Mouse (Mus musculus) kidney, adult 11 months (tissue): Measurements from ENCODE around the gene Ptprg.
"Not testable (repeated sequence)": the region's sequence is repeated elsewhere in the genome, so short reads cannot be mapped to it uniquely, and the experiment has no call there.

ENCODE experiments used
- DNase-seq: peaks from one replicate; pipeline ENCODE4 v3.0.0; 2022

Gene Ptprg

DNA sequence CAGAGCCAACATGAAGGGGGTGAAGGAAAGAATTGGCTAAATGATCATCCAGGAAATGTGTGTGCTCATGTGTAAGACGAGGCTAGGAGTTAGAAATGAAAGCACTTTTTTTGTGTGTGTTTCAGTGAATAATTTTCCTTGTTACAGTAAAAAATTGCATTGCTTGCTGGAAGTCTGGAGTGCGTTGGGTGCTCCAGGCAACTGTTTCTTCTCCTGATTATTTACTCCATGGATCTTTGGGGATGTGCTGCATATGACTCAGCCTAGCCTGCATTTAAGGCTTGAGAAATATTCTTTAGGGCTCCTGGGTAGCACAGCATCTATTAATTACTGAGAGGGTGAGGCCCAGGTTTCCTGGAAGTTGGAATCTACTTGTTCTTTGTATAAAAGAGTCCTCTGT lies 435.6 kb downstream of the Ptprg start:
- DNase-seq, result no peak

DNA sequence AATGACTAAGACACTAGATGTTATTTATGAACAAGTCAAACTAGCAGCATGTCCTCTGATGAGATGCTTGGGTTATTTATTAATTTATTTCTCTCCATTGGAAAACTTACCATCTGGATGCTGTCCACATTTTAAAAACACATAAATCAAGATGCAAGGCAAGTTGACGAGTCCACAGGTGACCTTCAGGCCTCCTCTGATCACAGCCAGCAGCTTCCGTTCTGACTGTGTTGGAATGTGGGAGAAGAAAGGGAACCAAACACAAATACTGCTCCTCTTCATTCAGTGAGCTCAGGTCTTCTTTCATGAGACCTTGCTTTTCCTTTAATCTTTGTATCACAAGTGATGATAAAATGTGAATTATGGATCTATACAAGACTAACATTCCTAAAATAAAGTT lies 437.8 kb downstream of the Ptprg start:
- DNase-seq, result no peak

DNA sequence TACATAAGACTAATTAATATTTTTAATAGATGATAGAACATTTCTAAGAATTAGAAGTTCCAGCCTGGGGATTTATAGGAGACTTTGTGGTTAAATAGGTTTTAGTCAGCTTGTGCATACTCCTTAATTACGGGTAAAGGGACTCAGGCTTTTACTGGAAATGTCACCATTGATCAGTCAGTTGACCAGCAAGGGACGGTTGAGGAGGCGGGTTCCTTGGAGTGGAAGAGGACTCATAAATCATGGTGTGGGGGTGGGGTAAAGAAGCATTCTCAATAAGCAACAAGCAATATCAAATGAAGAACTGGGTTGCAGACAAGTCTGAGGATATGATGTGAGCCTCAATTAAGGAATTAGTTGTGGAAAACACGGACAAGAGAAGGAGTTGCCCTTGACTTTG lies 438.8 kb downstream of the Ptprg start:
- no peak for DNase-seq

DNA sequence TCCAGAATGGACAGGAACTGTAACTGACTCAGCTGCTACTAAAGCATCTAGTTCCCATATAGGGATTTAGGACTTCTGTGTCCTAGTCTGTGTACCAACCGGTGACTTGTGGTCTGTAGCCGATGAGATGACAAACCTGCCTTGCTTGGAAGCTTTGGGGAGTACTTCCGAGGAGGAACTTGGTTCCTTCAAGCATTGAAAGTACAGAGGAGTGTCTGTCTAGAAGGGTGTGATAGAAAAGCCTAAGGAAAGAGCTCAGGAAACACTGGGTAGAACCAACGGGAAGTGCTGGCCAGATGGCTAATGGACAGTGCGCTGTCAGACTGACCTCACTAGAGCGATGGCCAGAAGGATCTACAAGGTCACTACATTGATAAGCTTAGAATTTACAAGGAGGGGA lies 439.2 kb downstream of the Ptprg start:
- no peak for DNase-seq

DNA sequence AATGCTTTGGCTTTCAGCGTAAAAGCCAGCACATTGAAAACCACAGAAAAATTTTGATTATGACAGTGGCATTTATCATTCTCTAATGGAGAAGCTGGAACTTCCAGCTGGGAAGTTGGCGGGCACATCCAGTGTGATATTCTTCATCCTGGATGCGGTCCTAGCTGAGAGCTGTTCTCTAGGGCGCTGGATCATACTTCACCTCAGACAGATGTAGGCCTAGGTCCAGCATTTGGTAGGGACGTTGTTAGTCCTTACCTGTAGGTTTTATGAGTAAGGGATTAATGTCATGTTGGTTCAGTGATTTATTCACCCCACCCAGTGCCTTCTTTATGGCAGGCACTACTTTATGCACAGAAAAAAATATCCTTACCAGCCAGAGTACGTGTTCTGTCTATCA lies 444.2 kb downstream of the Ptprg start:
- no peak for DNase-seq

DNA sequence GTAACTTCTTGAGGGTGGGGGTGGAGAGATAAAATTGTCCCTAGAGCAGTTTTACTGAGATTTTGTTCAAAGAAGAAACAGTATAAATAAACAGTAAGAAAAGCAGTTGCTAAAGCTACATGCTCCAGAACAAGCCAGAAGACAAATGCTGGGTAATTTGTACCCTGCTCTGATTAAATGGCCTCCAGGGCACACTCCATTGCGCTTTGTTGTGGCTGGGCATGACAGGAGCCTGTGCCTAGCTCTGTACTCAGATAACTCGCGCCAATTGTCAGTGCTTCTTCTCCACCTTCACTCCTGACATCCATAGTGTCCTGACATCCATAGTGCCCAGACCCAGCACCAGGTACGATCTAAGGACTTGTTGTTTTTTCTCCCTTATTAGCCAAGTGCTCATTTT lies 445.1 kb downstream of the Ptprg start:
- no peak for DNase-seq

DNA sequence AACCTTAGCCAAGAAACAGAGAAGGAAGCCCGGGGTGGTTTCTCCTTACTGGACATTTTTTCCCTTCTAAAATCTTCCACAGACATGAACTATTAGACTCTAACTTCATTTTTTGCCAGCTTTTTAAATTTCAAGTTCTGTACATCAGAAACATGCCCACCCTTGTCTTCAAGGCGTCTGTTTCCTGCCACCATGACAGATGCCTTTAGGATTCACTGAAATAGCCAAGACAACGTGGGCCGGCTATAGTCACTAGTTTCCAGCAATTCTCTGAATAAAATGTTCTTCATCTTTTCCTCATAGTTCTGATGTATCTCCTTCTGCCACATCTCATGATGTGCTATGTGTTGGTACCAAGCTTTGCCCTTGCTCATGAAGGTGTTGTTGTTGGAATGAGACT lies 450.7 kb downstream of the Ptprg start:
- DNase-seq, result no peak

DNA sequence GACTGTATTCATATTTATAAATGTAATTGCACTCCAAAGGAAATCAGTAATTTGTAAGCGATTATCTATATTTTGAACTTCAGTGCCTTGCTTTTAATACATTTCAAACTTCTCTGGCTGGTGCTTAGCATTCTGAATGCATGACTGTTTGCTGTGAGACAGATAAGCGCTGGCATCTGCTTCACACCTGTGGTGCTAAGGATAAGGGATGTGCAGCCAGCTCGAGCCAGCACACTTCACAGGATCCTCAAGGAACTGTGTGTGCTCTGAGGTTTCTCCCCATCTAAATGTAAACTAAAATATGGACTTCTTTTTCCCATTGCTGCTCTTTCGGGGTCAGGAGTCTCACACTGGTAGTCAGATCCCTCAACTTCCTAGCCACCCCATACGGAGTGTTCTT lies 458.4 kb downstream of the Ptprg start:
- no peak for DNase-seq

DNA sequence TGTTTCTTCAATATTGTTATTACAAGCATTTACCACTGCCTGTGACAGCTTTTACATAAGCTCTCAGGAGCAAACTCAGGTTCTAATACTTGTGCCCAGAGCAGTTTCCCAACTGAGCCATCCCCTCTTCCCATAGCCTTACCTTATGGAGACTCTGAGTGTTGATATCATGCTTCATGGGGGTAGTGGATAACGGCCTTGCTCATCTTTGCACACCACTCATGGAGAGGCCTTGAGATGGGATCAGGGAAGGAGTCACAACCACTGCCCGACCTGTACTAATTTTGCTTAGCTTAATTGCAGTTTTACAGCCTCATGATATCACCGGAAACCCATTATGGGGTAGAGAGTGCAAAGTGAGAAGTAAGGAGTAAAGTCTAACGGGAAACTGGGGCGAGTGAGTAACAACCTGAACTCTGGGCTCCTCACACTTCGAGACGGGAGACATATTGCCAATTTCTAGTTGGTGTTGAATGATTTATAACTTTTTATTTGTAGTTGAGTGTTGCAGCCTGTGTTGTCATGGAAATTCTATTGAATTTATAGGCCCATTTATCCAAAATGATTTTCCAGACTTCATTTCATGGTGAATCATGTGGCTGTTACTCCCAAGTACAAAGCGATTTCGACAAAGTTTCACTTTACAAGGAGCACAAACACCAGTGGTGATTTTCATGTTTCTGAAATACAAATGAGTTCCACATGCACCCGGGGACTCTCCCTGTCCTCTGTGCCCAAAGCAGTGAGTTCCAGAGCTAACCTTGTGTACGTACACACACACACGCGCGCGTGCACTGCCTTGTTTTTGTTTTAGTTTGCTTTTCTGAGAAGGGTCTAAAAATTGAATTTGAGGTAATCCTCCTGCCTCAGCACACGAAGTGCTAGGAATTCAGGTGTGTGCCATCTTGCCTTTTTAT lies 472.7 kb downstream of the Ptprg start:
- DNase-seq, result no peak

DNA sequence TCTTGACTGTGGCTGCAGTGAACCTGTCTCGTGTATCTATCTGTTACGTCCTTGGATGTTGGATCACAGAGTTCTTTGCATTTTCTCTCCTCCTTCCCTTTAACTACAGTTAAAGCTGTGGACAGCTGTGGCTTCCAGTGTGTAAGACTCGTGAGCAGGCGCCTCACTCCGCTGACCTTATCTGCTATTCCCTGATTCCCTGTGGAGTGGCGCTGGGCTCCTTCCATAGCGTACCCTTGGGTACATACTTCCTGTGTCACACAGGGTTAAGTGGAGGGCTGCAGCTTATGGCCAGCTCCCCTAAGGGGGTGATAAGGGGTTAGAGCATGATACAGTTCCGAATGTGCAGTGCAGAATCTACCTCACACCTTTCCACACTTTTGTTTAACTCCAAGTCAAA lies 473.9 kb downstream of the Ptprg start:
- DNase-seq, result no peak

DNA sequence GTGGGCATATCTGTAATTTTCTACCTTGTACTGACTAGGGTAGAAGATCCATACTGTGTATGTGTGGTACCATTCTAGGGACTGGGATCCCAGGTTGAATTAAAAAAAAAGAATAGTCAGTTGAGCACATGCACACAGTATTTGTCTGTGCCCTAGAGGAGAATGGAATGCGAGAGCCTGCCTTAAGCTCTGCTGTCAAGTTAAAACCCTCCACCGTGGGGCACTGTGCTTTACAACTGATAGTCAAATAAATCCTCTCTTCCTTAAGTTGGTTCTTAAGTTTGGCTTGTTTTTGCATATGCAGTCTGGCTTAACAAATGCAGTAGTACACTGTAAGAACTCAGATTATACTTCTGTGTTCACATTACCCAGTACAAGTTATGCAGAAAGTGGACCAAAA lies 476.6 kb downstream of the Ptprg start:
- DNase-seq, result no peak

DNA sequence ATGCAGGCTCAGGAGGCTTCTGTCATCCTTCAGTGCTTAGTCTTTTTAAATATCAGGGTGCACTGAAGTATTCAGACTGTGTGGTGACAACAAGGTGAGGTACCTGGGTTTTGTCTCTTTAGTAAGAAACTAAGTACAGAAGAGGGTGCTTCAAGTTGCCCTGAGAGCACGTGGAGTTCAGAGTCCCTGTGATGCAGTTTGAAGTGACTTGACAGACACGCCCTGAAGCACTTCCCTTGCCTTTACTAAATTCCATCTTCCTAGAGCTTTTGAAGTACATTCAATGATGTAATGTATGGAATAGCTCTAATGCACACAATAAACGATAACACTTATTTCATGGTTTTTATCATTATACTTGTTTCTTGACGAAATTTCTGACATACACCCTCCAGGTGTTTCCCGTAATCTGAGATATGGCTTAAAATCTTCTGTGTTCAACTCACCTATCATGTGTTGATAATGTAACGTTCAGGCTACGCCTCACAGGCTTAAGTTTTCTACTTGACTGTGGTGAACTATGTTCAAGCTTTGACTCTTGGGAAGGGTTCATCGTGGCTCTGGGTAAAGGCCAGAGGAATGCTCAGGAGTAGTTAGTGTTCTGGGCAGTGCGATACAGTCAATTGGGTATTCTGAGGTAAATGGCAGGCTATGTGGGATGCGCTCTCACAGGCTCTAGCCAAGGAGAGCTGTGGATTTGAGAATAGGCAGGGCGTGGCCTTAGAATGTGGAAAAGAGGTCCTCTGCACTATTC lies 483.4 kb downstream of the Ptprg start:
- DNase-seq, result no peak

DNA sequence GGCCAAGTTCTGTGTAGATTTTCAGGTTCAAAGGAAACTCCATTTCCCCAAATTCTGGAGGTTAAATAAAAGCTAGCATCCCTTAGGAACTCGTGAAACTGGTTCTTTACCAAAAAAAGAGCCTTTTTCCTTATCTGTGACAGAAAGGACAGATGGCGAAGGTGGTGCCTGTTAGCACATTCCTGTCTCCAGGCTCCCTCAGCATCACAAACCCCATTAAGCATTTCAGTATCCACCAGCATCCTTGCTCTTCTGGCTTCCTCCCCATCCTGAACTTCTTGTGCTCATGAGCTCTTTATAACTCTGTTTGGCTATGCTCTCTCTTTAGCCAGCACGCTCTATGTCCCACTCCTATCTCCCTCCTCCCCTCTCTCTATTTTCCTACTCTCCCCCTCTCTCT lies 486.4 kb downstream of the Ptprg start:
- DNase-seq, result no peak

DNA sequence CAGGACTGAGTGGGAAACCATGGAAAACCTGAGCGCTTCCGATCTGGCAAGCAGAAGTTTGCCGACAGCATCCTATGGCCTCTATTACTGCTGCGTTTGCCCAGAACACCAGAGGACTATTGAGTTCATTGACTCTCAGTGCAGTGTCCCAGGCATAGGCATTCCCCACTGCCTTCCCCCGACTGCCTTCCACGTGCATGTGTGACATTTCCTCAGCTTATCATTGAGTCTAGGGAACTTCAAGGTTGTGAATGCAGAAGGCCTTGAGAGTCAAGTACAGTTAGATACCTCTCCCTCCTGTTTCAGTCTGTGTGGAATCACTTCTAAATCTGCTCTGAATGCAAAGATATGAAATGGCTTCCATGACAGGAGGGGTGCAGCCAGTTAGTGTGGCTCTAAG lies 488.2 kb downstream of the Ptprg start:
- no peak for DNase-seq

DNA sequence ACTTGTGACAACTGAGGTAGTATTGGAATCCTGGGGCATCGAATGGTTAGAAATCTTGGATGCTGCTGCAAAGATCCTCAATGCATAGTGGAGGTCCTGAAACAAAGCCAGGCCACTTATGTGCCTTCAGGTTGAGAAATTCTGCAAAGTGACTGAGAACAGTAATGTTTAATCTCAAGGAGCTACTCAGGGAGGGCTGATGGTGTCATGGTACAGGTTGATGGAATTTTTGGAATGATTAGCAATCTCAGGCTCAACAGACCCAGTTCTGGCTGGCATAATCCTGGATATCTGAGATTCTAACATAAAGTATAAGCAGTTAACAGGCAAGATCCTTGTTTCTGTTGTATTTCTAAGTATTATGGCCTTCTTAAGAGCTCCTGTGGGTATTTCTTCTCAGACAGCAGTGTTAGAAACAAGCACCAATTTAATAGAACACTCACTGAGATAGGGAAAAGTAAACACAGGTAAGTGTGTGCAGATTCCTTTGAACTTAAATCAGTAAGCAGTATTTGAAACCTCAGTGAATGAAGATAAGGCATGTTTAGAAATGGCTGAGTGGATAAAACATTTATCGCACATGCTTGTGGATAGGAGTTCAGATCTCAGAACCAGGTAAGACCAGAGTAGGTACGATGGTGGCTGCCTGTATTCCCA lies 493.0 kb downstream of the Ptprg start:
- no peak for DNase-seq

DNA sequence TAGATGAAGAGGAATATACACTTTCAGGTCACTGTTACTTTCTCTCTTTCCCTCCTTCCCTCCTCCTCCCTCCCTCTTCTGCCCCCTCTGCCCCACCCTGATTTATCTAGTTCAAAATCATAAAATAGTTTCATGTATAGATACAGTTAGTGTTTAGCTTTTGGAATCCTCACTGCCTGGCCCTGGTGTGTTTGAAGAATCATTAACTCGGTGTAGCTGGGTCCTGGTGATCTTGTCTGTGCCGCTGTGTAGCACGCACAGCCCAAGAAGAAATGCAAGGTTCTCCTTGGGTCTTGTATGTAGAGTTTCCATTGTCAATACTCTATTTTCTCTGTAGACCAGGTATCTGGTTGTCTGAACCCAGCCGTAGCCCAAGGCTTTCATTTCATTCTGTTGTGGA lies 494.3 kb downstream of the Ptprg start:
- DNase-seq, result peak; percentile 17

DNA sequence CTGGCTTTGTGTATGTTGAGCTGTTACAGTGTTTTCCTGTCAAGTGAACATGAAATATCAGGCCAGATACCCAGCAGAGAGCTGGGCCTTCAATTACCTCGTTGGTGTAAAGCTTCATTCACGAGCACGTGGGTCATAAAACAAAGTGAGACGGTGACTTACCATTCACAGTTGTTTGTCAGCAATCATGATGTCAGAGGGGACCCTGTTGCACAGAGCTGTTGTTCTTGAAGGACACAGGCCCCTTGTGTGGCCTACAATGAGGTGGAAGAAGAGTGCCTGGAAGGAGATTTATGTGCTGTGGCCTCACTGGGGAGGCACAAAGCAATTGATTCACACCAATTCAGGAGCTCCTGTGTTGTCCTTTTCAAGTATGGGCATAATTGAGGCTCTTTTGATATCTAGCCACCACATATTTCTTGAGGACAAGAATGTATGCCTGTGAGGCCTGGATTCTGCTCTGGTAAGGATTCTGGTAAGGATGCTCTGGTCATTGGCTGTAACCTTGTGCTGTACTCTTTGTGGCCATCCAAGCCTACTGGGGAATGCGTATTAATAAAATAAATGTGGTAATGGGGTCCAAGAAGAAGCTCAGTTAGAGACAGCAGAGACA lies 503.7 kb downstream of the Ptprg start:
- DNase-seq, result no peak

DNA sequence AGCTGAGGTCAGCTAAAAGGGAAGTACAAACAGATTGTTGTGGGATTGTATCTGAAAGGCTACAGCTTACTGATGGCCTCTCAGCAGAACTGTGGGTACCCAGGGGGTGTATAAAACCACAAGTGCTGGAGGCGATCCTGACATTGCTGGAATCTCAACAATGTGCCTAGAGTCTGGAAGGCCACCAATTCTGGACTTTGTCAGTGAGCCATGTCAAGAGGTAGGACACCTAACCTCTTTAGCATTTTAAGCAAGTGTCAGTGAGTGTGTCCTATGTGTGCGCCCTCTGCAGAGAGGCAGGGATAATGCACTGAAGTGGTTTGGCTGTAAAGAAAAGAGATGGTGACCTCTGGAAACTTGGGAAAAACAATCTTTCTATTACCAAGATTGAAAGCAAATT lies 504.5 kb downstream of the Ptprg start:
- DNase-seq, result peak; percentile 40

DNA sequence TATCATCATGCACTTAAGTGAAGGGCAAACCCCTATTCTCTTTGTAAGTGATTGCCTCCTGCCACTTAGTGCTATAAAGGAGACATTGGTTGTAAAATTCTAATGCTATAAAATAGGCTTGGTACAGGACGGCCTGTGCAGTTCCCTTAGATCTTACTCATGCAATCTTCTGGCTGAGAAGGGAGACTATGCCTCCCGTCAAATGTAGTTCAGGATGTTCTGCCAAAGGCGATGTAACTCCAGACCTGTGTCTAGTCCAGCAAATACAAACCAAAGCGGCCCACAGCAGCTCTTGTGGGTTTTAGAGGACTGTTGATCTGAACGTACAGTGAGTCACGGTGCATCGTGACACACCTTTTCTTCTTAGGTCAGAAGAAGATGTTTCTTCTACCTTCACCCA lies 505.8 kb downstream of the Ptprg start:
- DNase-seq, result no peak

DNA sequence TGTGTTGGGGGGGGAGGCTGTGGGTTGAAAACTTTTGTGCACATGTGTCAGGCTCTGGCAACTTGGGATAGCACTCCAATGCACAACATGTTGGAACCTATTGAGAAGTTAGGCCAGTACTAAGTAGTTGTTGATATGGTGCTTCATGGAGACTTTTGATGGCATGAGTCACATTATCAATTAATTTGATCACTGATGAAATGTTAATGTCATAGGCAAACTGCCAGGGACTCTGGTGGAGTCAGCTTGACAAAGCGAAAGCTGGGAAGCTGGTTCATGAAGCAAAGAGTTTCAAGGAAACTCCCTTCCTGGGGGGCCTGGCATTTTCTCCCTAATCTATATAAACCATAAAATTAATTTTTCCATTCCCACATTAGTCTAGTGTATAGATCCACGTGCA lies 508.0 kb downstream of the Ptprg start:
- DNase-seq, result not testable (repeated sequence)

DNA sequence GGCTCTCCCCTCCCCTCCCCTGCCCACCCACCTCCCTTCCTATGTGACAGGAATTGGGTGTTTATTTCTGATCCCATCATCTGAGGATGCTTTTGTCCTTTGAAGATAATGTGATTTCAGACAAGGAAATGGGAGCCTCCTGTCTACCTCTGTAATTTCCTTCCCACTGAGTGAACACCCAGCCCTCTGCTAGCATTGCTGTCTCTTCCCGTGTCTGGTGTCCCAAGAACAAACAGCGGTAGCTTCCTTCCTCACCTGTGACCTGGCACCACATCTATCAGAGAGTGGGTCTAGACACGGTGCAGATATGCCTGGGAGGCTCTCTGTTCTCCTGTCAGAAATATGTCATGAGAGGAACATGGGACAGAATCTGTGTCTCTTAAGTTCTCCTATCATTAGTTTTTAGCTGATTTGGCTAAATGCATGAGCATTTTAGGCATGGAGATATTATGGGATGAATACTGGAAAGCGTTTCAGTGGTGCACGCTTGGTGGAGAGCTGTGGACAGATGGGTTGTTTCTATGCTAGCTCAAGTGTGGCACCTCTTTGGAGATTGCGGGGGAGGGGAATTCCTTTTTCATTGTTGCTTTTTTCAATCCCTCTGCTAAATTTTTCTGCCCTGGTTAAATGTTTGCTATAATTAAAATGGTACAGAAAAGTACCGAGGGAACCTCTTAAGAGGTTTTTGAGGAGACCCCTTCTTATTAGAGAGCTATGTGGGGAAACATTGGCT lies 509.5 kb downstream of the Ptprg start:
- peak; percentile 60 for DNase-seq

DNA sequence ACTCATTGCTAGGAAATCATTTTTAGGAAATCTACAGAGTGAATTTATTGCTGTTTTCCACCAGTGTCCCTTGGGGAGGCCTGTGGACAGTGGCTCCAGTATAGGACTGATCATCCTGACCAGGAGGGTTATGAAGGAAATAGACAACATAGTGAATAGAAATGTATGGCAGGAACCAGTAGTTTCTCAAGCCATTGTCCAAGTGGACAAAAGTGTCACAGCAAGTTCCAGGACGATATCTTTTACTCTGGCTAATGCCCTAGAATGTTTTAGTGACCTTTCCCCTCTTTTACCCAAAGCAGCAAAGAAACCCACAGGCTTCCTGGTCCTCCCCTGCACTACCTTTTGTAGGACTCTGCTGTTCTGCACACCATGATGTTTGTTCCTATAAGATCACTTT lies 511.7 kb downstream of the Ptprg start:
- DNase-seq, result no peak

DNA sequence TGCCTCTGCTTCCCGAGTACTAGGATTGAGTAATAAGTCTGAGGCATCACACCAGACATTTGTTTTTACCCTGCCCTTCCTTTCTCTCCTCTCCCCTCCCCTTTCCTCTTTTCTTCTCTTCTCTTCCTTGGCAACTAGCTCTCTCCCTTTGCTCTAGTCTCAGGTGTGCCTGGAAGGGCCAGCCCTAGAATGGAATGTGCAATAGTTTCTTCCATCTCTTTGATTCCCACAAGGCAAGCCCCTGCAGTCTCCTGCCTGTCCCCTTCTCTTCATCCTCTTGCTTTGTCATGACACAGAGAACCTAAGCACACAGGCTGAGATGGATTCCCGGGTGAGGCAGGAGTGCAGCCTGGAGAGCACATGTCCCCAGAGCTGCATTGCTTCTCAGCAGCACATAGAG lies 512.4 kb downstream of the Ptprg start:
- DNase-seq, result no peak
